ENCODE assay signal across 26 mouse cellular contexts in the genomic region with DNA sequence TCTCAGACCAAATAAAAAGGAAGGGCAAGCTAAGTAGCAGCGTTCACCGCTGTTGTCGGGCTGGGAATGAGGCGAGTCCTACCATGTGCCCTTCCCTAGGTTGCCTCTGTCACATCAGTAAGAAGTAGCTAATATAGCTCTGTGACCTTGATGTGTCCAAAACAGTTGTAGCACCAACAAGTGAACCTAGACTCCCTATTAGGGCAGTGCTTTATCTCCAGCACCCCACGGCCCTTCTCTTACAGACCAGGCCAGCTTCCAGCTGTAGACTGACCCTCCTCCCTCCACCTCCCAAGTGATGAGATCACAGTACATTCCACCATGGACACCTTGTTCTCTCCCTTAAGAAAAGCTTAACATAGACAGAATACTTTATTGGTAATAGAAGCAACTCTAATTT. TPM values are rescaled to one million over a fixed set of nuclear protein-coding genes. Genes with fewer than 3 reads are reported as not detected.
DNase-seq lines count a peak whose midpoint lies in the region; ATAC-seq and TF ChIP-seq lines count a peak whose summit lies in the region.
"Had no signal": no experiment of that assay in that cellular context is flagged by ENCODE, and none has a peak within 500 bp of the region (broad histone marks: within the 10 kb centered on the region; RNA-seq: fewer than 3 reads in every experiment).

No protein-coding gene starts in this region.

- H3K36me3 ChIP-seq in heart, adult 2 months (ENCODE audit: control insufficient read depth, insufficient read depth, low read length), result peaks cover 21% of the 10 kb centered on the region
- H3K36me3 ChIP-seq in heart, embryonic 15.5 days, result peaks cover 82% of the 10 kb centered on the region
- H3K36me3 ChIP-seq in heart, embryonic 11.5 days (ENCODE audit: control insufficient read depth, insufficient read depth, low read length), result peaks cover 30% of the 10 kb centered on the region
- H3K36me3 ChIP-seq in testis, adult 2 months (ENCODE audit: control insufficient read depth, insufficient read depth, low read length), result peaks cover 10% of the 10 kb centered on the region

- TF ChIP-seq EP300 in heart, adult 2 months (IDR thresholded peaks at IDR 0.05; ENCODE audit: insufficient read depth, low read depth, low read length), result no peak

- no peaks in the 10 kb centered on the region for H3K27me3 ChIP-seq in heart, adult 2 months (ENCODE audit: control insufficient read depth, insufficient read depth, low read length)
- H3K27me3 ChIP-seq in heart, embryonic 15.5 days, result no peaks in the 10 kb centered on the region
- H3K27me3 ChIP-seq in heart, embryonic 11.5 days (ENCODE audit: control insufficient read depth, insufficient read depth, low read length), result no peaks in the 10 kb centered on the region
- no peaks in the 10 kb centered on the region for H3K27me3 ChIP-seq in testis, adult 2 months (ENCODE audit: control insufficient read depth, insufficient read depth, low read length)
- H3K27me3 ChIP-seq: embryonic facial prominence, embryonic 12.5 days; embryonic facial prominence, embryonic 15.5 days; hindbrain, embryonic 13.5 days; intestine, embryonic 15.5 days had no signal

- 58% methylated on average over 5 of the region's 5 CpGs for WGBS in heart, adult 2 months
- WGBS in heart, embryonic 15.5 days, result 70% methylated on average over 5 of the region's 5 CpGs
- 76% methylated on average over 5 of the region's 5 CpGs for WGBS in heart, embryonic 11.5 days (ENCODE audit: insufficient replicate concordance)

- H3K9me3 ChIP-seq in heart, embryonic 15.5 days (replicated peaks), result no peaks in the 10 kb centered on the region
- H3K9me3 ChIP-seq in heart, embryonic 11.5 days (replicated peaks; ENCODE audit: control insufficient read depth, low read length), result no peaks in the 10 kb centered on the region
- H3K9me3 ChIP-seq: embryonic facial prominence, embryonic 12.5 days; embryonic facial prominence, embryonic 15.5 days; hindbrain, embryonic 10.5 days; hindbrain, embryonic 13.5 days; intestine, embryonic 15.5 days had no signal

- ATAC-seq in heart, embryonic 15.5 days (replicated peaks; ENCODE audit: insufficient number of reproducible peaks, insufficient read depth, low FRiP score, low read depth), result peak; percentile 50; the same call in 1 of the 2 replicates
- ATAC-seq in heart, embryonic 11.5 days (replicated peaks; ENCODE audit: insufficient number of reproducible peaks, low FRiP score, low TSS enrichment), result no peak
- ATAC-seq: CD4-positive, CD25-positive, alpha-beta regulatory T cell, adult 4 months; forebrain, embryonic 14.5 days; forebrain, postnatal 0 days; hindbrain, embryonic 16.5 days; intestine, embryonic 15.5 days had no signal

- H3K4me3 ChIP-seq in heart, adult 2 months, result no peak overlapping the region
- H3K4me3 ChIP-seq in heart, embryonic 15.5 days, result no peak overlapping the region
- no peak overlapping the region for H3K4me3 ChIP-seq in heart, embryonic 11.5 days (ENCODE audit: low read depth, low read length)
- no peak overlapping the region for H3K4me3 ChIP-seq in testis, adult 2 months (ENCODE audit: control insufficient read depth, low read depth, low read length)
- H3K4me3 ChIP-seq: embryonic facial prominence, embryonic 12.5 days; embryonic facial prominence, embryonic 15.5 days; gastrocnemius, adult 2 months; hindbrain, embryonic 10.5 days; hindbrain, embryonic 13.5 days; intestine, embryonic 15.5 days had no signal

- H3K4me2 ChIP-seq in heart, embryonic 15.5 days, result no peak overlapping the region
- H3K4me2 ChIP-seq in heart, embryonic 11.5 days, result no peak overlapping the region
- H3K4me2 ChIP-seq: embryonic facial prominence, embryonic 12.5 days; embryonic facial prominence, embryonic 15.5 days; hindbrain, embryonic 13.5 days; intestine, embryonic 15.5 days had no signal

- intact Hi-C loops in heart, adult 2 months (cut with DNase I), result no loop called here
- intact Hi-C loops in heart, postnatal 14 days (cut with DNase I), result no loop called here

- peak in 1 of 2 experiments; percentile 17 for DNase-seq in heart, adult 2 months
- DNase-seq in heart, postnatal 14 days, result no peak
- no peak for DNase-seq in testis, postnatal 10 days (ENCODE audit: low spot score)
- DNase-seq in testis, postnatal 14 days (ENCODE audit: low spot score), result peak; percentile 71
- no peak for DNase-seq in layer of hippocampus, postnatal 36 days
- DNase-seq: adrenal gland, adult 8-10 months; adrenal gland, postnatal 25 days; cerebellum, adult 2 months; cerebellum, adult 9-11 months; cerebellum, postnatal 25 days; forebrain, postnatal 0 days; gastrocnemius, adult 2 months; gastrocnemius, postnatal 14 days; kidney, adult 11 months; kidney, adult 8-10 months had no signal

- no peak for TF ChIP-seq POLR2A in heart, adult 2 months (IDR thresholded peaks at IDR 0.05; ENCODE audit: insufficient read depth, low read depth, low read length)
- TF ChIP-seq POLR2A in testis, adult 2 months (IDR thresholded peaks at IDR 0.05; ENCODE audit: control insufficient read depth, low read depth, low read length), result peak; percentile 14; the same call in 1 of the 2 replicates

- no peak for TF ChIP-seq CTCF in heart, adult 2 months (IDR thresholded peaks at IDR 0.05)
- no peak for TF ChIP-seq CTCF in testis, adult 2 months (IDR thresholded peaks at IDR 0.05; ENCODE audit: control insufficient read depth, insufficient read depth, insufficient replicate concordance, low read depth, low read length)

- H3K4me1 ChIP-seq in heart, adult 2 months (ENCODE audit: control insufficient read depth, insufficient read depth, low read length), result peaks cover 4% of the 10 kb centered on the region
- H3K4me1 ChIP-seq in heart, embryonic 15.5 days (replicated peaks), result no peaks in the 10 kb centered on the region
- H3K4me1 ChIP-seq in heart, embryonic 11.5 days (ENCODE audit: control insufficient read depth, insufficient read depth, low read length), result no peaks in the 10 kb centered on the region
- H3K4me1 ChIP-seq in testis, adult 2 months (ENCODE audit: control insufficient read depth, insufficient read depth, low read length), result no peaks in the 10 kb centered on the region
- H3K4me1 ChIP-seq: embryonic facial prominence, embryonic 12.5 days; embryonic facial prominence, embryonic 15.5 days; hindbrain, embryonic 10.5 days; hindbrain, embryonic 13.5 days; intestine, embryonic 15.5 days had no signal

- peak overlapping the region; percentile 69 for H3K27ac ChIP-seq in heart, adult 2 months
- peak overlapping the region; percentile 47 for H3K27ac ChIP-seq in heart, embryonic 15.5 days
- no peak overlapping the region for H3K27ac ChIP-seq in heart, embryonic 11.5 days (ENCODE audit: low read depth, low read length)
- 0 out of 2 replicates have a peak overlapping the region, but pooled peaks have one; percentile 44 for H3K27ac ChIP-seq in testis, adult 2 months (ENCODE audit: control insufficient read depth, insufficient read depth, low read depth, low read length)
- H3K27ac ChIP-seq: embryonic facial prominence, embryonic 12.5 days; embryonic facial prominence, embryonic 15.5 days; gastrocnemius, adult 2 months; hindbrain, embryonic 10.5 days; hindbrain, embryonic 13.5 days; intestine, embryonic 15.5 days had no signal

- no peaks in the 10 kb centered on the region for H3K79me2 ChIP-seq in heart, adult 2 months (replicated peaks; ENCODE audit: control insufficient read depth, insufficient read depth, low read length)

- H3K9ac ChIP-seq in heart, adult 2 months (ENCODE audit: low read depth, low read length), result no peak overlapping the region
- no peak overlapping the region for H3K9ac ChIP-seq in heart, embryonic 15.5 days
- no peak overlapping the region for H3K9ac ChIP-seq in heart, embryonic 11.5 days (ENCODE audit: low read depth, low read length)
- H3K9ac ChIP-seq: embryonic facial prominence, embryonic 12.5 days; embryonic facial prominence, embryonic 15.5 days; forebrain, postnatal 0 days; hindbrain, embryonic 13.5 days; intestine, embryonic 15.5 days had no signal

RNA-seq across cellular contexts. Expression of gene Noct, which starts 33.8 kb away (rescaled TPM):
- total RNA-seq in heart, adult 2 months (2021), result 10 to 100 TPM; 39.4 to 45.1 TPM
- 23.2 and 28.9 TPM in 2 replicates for polyA plus RNA-seq in heart, adult 2 months (2012; rRNA removed)
- total RNA-seq in heart, postnatal 14 days (2021), result 10 to 100 TPM; 53.9 to 68.6 TPM
- 9.7 and 10.3 TPM in 2 replicates for polyA plus RNA-seq in heart, embryonic 15.5 days (2015; fragmentation: Nextera tagmentation; extraction: Ambion mirVana)
- polyA plus RNA-seq in heart, embryonic 11.5 days (2014; fragmentation: Nextera tagmentation; extraction: Ambion mirVana), result 10.4 and 12.2 TPM in 2 replicates
- 7.2 and 7.4 TPM in 2 replicates for polyA plus RNA-seq in testis, adult 2 months (2012; rRNA removed)
- 10 to 100 TPM; 57.7 to 62.8 TPM for total RNA-seq in layer of hippocampus, postnatal 36 days (2021)
